Mouse (Mus musculus) CH12.LX (cell line): Measurements from ENCODE around the gene Tbc1d2.

Experiments used
- CTCF ChIP-seq, 2 experiments: IDR thresholded peaks in 1 of 2; conservative IDR thresholded peaks in 1 of 2; 2 replicates each; pipeline ENCODE4 v1.5.1; 2011 to 2012; ENCODE audit warnings: low read depth in 2 of 2, low read length in 2 of 2, improper control_type of control experiment in 1 of 2, inconsistent platforms in 1 of 2, mild to moderate bottlenecking in 1 of 2, moderate library complexity in 1 of 2
- E2F4 ChIP-seq: IDR thresholded peaks from 2 replicates; pipeline ENCODE4 v1.6.1; 2011; ENCODE audit warnings: low read depth, low read length, improper control_type of control experiment; ENCODE audit not compliant: insufficient replicate concordance
- MAZ ChIP-seq: IDR thresholded peaks from 2 replicates; pipeline ENCODE4 v1.6.1; 2012; ENCODE audit warnings: low read depth, mild to moderate bottlenecking, inconsistent platforms, low read length, improper control_type of control experiment, moderate library complexity
- POLR2A ChIP-seq: IDR thresholded peaks from 2 replicates; pipeline ENCODE4 v1.6.1; 2011; ENCODE audit warnings: low read depth, mild to moderate bottlenecking, improper control_type of control experiment, low read length
- POLR2AphosphoS2 ChIP-seq: IDR thresholded peaks from 2 replicates; pipeline ENCODE4 v1.6.1; 2011; ENCODE audit warnings: low read depth, low read length, improper control_type of control experiment
- TBP ChIP-seq: conservative IDR thresholded peaks from 2 replicates; pipeline ENCODE4 v1.6.1; 2011; ENCODE audit warnings: low read depth, low read length, improper control_type of control experiment
- ZKSCAN1 ChIP-seq: IDR thresholded peaks from 2 replicates; pipeline ENCODE4 v1.6.1; 2012; ENCODE audit warnings: low read depth, inconsistent platforms, low read length, improper control_type of control experiment, borderline replicate concordance

DNA sequence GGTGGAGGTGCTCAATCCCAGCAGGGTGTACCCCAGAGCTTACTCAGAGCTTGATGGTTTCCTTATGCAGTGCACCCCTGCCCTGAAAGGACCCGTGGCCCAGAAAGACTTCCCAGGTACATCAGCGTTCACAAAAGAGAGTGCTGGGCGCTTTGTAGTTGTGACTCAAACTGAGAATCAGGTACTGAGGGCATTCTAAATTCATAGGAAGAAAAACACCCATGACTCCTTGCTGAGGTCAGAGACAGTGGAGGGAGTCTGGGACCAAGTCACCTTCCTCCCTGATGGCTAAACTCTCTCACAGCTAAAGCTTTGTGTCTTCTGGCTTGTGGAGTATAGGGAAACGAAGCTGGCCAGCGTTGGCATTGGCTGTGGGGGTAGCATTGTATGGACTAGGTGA is 16.4 kb upstream of the Tbc1d2 start:
- no peak for TF ChIP-seq MAZ
- no peak for TF ChIP-seq POLR2A
- TF ChIP-seq POLR2AphosphoS2: no peak
- TF ChIP-seq CTCF (conservative IDR thresholded peaks at IDR 0.05 in 1 of 2, IDR thresholded peaks at IDR 0.05 in 1 of 2; ENCODE audit: low read depth in 2 of 2, low read length in 2 of 2): no peak
- TF ChIP-seq TBP: no peak
- TF ChIP-seq E2F4: no peak
- no peak for TF ChIP-seq ZKSCAN1
